Mouse (Mus musculus): ENCODE results near the gene Zcchc2.

GRCm38 (mm10) chr1:106024254-106024653 lies 34.0 kb downstream of the Zcchc2 start:
- TF ChIP-seq CTCF (IDR thresholded peaks at IDR 0.05): no peak
- TF ChIP-seq EP300 (IDR thresholded peaks at IDR 0.05): no peak

Data from lung, postnatal 0 days (tissue).